In the genomic region with DNA sequence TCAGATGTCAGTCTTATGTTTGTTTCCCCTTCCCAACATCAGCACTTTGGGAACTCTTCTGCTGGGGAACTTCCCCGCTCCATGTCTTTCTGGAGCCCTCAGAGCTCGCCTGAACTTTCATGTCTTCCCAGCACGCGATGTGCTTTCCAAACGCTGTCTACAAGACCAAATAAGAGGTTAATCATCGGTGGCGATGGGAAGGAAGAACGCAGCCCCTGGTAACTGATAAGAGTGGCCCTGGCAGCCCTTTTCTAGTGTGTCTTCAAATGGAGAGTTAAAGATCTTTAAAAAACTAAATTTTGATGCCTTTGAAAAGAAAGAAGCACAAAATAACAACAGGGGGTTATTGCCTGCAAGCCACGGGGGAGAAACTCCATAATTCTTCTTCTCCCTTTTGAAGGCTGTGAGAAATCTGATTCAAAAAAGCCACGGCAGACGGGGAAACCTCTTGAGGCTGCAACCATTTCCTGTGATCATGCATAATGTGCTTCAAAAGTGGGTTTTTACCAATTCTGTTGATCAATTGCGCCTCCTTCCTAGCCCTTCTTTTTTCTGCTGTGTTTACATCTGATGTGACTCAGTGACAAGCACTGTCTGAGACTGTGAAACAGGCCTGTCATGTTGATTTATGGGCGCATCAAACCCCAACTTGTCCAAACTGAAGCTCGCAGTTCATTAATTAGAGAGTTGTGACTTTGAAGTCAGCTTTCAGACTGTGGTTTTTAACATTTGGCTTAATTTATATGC, we compare ENCODE assay signal across 8 mouse cellular contexts.
DNase-seq lines count a peak whose midpoint lies in the region; ATAC-seq and TF ChIP-seq lines count a peak whose summit lies in the region.

No protein-coding gene starts in this region.

- H3K27ac ChIP-seq in gastrocnemius, adult 2 months = peak overlapping the region; percentile 68
- H3K27ac ChIP-seq in lung, embryonic 16.5 days (ENCODE audit: low read length) = peak overlapping the region; percentile 72
- H3K27ac ChIP-seq in stomach, embryonic 16.5 days (ENCODE audit: low read length) = peak overlapping the region; percentile 21; the same call in 1 of the 2 replicates

- H3K4me3 ChIP-seq in gastrocnemius, adult 2 months = no peak overlapping the region
- H3K4me3 ChIP-seq in lung, embryonic 16.5 days (ENCODE audit: low read length) = no peak overlapping the region
- H3K4me3 ChIP-seq in stomach, embryonic 16.5 days (replicated peaks; ENCODE audit: low read length) = no peak overlapping the region

- H3K4me1 ChIP-seq in lung, embryonic 16.5 days (replicated peaks; ENCODE audit: control insufficient read depth, insufficient read depth, low read length) = peaks cover 27% of the 10 kb centered on the region
- peaks cover 36% of the 10 kb centered on the region for H3K4me1 ChIP-seq in stomach, embryonic 16.5 days (ENCODE audit: control insufficient read depth, insufficient read depth, low read length)

- no peak for DNase-seq in gastrocnemius, adult 2 months
- DNase-seq in gastrocnemius, postnatal 25 days = no peak
- no peak for DNase-seq in lung, postnatal 14 days
- DNase-seq in frontal cortex, postnatal 14 days (ENCODE audit: low spot score in 2 of 2) = no peak
- DNase-seq in left cerebral cortex, adult 18-20 months (ENCODE audit: low spot score in 2 of 2) = no peak

- no peak for ATAC-seq in lung, embryonic 16.5 days (ENCODE audit: low read depth)
- ATAC-seq in megakaryocyte-erythroid progenitor cell, adult 5-6 weeks (replicated peaks; ENCODE audit: low FRiP score, low TSS enrichment, poor library complexity, severe bottlenecking) = peak; percentile 75
- no peak for ATAC-seq in stomach, embryonic 16.5 days (ENCODE audit: insufficient read depth, low FRiP score)

- 28% methylated on average over 14 of the region's 14 CpGs for WGBS in lung, embryonic 16.5 days
- WGBS in stomach, embryonic 16.5 days = 36% methylated on average over 14 of the region's 14 CpGs

- H3K27me3 ChIP-seq in lung, embryonic 16.5 days (ENCODE audit: control insufficient read depth, insufficient read depth, low read depth, low read length) = no peaks in the 10 kb centered on the region
- H3K27me3 ChIP-seq in stomach, embryonic 16.5 days (ENCODE audit: control insufficient read depth, insufficient read depth, low read length) = no peaks in the 10 kb centered on the region

- peaks cover 4% of the 10 kb centered on the region; the same call in 1 of the 2 replicates for H3K9me3 ChIP-seq in lung, embryonic 16.5 days (ENCODE audit: control insufficient read depth, low read length)
- H3K9me3 ChIP-seq in stomach, embryonic 16.5 days (replicated peaks; ENCODE audit: control insufficient read depth, low read length) = 0 out of 2 replicates have a peak, but pooled peaks cover 3% of the 10 kb centered on the region

- intact Hi-C loops in gastrocnemius, adult 2 months (cut with DNase I) = no loop called here

- no peak for TF ChIP-seq CTCF in gastrocnemius, adult 2 months (IDR thresholded peaks at IDR 0.05)

- H3K9ac ChIP-seq in lung, embryonic 16.5 days (ENCODE audit: low read length) = no peak overlapping the region
- H3K9ac ChIP-seq in stomach, embryonic 16.5 days (ENCODE audit: low read length) = 0 out of 2 replicates have a peak overlapping the region, but pooled peaks have one; percentile 10

- H3K36me3 ChIP-seq in lung, embryonic 16.5 days (ENCODE audit: control insufficient read depth, insufficient read depth, low read length) = peaks cover 17% of the 10 kb centered on the region
- H3K36me3 ChIP-seq in stomach, embryonic 16.5 days (ENCODE audit: control insufficient read depth, insufficient read depth, low read length) = peaks cover 14% of the 10 kb centered on the region

- H3K4me2 ChIP-seq in lung, embryonic 16.5 days (ENCODE audit: low read depth, low read length) = no peak overlapping the region
- no peak overlapping the region for H3K4me2 ChIP-seq in stomach, embryonic 16.5 days (ENCODE audit: low read depth, low read length)

Comparison
In these comparisons a context has a peak if more than half of its experiments do, and no peak if none do; other contexts are left out.
1. H3K27ac ChIP-seq: peak in every context shown above with its lines; median percentile 72 in lung, embryonic 16.5 days; 68 in gastrocnemius, adult 2 months; 21 in stomach, embryonic 16.5 days.